Mouse (Mus musculus) intestine, embryonic 15.5 days (tissue): Measurements from ENCODE around the gene Zfp456. TPM values are rescaled to one million over a fixed set of nuclear protein-coding genes. Genes with fewer than 3 reads are reported as not detected.
"Not testable (repeated sequence)": the region's sequence is repeated elsewhere in the genome, so short reads cannot be mapped to it uniquely, and the experiment has no call there.

Experiments used
- ATAC-seq: fragments of 200-750 bp; cut with Nextera tagmentation; 2 replicates; pipeline ENCODE4 v1.8.0; 2017; ENCODE audit warnings: moderate TSS enrichment, moderate library complexity
- H3K27ac ChIP-seq: fragments of 300-500 bp; sonication (generic); 2 replicates; pipeline ENCODE4 v1.5.1; 2015; ENCODE audit warnings: mild to moderate bottlenecking, inconsistent platforms
- H3K27me3 ChIP-seq: fragments of 300-500 bp; sonication (generic); replicated peaks from 2 replicates; pipeline ENCODE4 v1.6.1; 2015; ENCODE audit warnings: inconsistent platforms
- H3K36me3 ChIP-seq: fragments of 300-500 bp; sonication (generic); 2 replicates; pipeline ENCODE4 v1.6.1; 2015; ENCODE audit warnings: inconsistent platforms
- H3K4me1 ChIP-seq: fragments of 300-500 bp; sonication (generic); replicated peaks from 2 replicates; pipeline ENCODE4 v1.6.1; 2015; ENCODE audit warnings: inconsistent platforms
- H3K4me2 ChIP-seq: fragments of 300-500 bp; sonication (generic); replicated peaks from 2 replicates; pipeline ENCODE4 v1.6.1; 2015; ENCODE audit warnings: mild to moderate bottlenecking, inconsistent platforms
- H3K4me3 ChIP-seq: fragments of 300-500 bp; sonication (generic); replicated peaks from 2 replicates; pipeline ENCODE4 v1.5.1; 2015; ENCODE audit warnings: inconsistent platforms
- H3K9ac ChIP-seq: fragments of 300-500 bp; sonication (generic); 2 replicates; pipeline ENCODE4 v1.6.1; 2015; ENCODE audit warnings: inconsistent platforms
- H3K9me3 ChIP-seq: fragments of 300-500 bp; sonication (generic); 2 replicates; pipeline ENCODE4 v1.6.1; 2016; ENCODE audit warnings: inconsistent platforms
- WGBS: fragments of 180-500 bp; shearing (Covaris S2); methylation state at CpG from one replicate; pipeline ENCODE4 v1.1.7; 2015; 5-methylcytosine and 5-hydroxymethylcytosine counted together
- polyA plus RNA-seq: library from polyadenylated mRNA; unstranded; fragments of >200 nt; fragmentation: Nextera tagmentation; extraction: Ambion mirVana; gene quantifications from 2 replicates; pipeline ENCODE4 v1.2.1, GENCODE M21; 2015

The Zfp456 gene
- 1.4 and 1.7 TPM in 2 replicates for polyA plus RNA-seq

DNA sequence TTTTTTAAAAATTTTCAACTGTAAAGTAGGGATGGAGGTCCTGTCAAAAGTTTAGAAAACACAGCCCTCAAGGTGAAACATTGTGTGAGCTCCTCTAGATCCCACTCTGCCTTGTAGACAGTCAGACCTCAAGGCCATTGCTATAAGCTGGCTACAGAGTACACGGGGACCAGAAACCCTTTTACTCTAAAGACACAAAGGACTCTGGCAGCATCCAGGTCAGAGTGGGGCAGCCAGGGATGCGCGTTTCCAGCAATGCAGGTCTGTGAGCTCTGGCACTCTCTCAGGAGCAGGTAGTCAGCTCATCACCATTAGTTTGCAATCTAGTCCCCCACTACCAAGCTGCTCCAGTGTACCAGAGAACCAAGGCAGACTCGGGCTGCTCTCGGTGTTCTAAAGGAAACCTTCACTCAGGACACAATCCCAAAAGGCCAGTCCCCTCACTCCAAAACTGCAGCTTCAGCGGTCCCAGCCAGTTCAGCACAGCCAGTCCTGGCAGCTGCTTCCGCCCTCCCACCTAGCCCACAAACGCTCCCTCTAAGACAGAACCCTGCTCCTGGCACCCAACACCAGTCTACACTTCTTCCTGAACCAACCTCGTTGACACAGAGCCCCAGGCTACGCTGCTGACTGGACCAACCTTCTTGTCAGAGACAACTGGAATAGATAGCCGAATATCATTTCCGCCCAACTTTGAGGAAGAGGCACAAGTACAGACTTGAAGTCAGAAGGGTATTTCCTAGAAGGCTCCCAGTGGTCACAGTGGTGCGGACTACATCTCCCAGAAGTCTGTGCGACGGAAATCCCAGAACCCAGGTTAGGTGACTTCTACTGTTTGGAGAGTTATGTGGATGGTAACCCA, at the start of gene Zfp456, which contains the start of gene Gm28041:
Gene Zfp456, minus strand, starts transcription at position 761 of the 862 bp plus-strand sequence.
Gene Gm28041, minus strand, starts transcription at position 684 of the 862 bp plus-strand sequence.
- WGBS: 21% methylated on average over 15 of the region's 15 CpGs
- Histone ChIP-seq H3K4me3 (peak within 1 kb of the TSS; percentile 46), H3K4me2 (peak within 1 kb of the TSS; percentile 60), H3K9ac (peak within 1 kb of the TSS; percentile 36)
- not testable (repeated sequence) for H3K9me3 ChIP-seq, H3K27me3 ChIP-seq, H3K36me3 ChIP-seq, H3K27ac ChIP-seq, H3K4me1 ChIP-seq
- ATAC-seq: peak; percentile 99

DNA sequence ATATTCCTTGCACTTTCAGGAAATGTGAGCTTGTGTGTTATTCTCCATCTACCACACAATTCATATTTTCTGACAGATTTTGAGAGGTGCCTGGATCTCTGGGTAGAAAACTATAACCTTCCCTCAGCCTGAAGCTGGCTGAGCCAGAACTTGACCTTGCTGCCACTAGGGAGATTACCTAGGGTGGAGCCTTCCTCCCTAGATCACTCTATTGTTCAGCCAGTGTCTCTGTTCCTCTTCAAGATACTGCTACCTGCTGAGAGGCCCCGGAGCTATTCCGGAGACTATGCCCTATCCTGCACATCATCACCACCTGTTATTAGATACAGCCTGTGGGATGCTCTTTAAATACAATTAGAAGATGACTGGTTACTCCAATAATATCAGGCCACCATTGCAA, 46.9 kb upstream of the Zfp456 start:
- H3K4me2 ChIP-seq, H3K4me3 ChIP-seq, H3K27ac ChIP-seq, H3K36me3 ChIP-seq, H3K9ac ChIP-seq, H3K4me1 ChIP-seq, H3K9me3 ChIP-seq, ATAC-seq, H3K27me3 ChIP-seq: not testable (repeated sequence)
- WGBS: 95% methylated on average over 2 of the region's 2 CpGs

DNA sequence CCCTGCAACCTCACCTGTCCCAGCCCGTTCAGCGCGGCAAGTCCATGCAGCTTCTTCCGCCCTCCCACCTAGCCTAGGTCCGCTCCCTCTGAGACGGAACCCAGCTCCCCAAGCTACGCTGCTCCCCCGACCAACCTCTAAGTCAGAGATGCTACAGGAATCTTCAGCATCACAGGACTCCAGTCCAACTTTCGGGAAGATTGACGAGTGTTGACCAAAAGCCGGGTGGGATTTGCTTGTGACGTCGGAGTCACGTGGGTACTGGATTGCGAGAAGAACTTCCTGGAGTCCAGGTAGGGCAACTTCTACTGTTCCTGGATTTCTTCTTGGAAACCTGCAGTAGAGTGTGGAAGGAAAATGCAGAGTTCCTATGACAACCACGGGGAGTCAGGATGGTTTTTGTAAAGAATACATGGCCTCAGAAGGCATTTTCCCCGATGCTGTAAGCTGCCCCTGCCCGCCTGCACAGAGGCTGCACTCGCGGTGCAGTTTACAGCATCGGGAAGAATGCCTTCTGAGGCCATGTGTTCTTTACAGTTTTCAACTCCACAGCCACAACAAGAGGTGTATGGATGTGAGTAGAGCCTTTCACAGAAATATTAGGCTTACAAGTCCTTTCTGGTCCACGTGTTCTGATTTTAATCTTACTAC, 45.7 kb upstream of the Zfp456 start, which contains the start of gene Zfp459:
Gene Zfp459, minus strand, starts transcription at position 212 of the 651 bp plus-strand sequence.
- 3% methylated on average over 22 of the region's 22 CpGs for WGBS
- peak; percentile 96 for ATAC-seq
- Histone ChIP-seq H3K4me2 (peak within 1 kb of the TSS; percentile 80), H3K27ac (no peak within 1 kb of the TSS), H3K9me3 (no peaks in the 10 kb centered on the region), H3K4me3 (peak within 1 kb of the TSS; percentile 52), H3K4me1 (no peaks in the 10 kb centered on the region), H3K27me3 (no peaks in the 10 kb centered on the region), H3K9ac (peak within 1 kb of the TSS; percentile 48), H3K36me3 (no peaks in the 10 kb centered on the region)

DNA sequence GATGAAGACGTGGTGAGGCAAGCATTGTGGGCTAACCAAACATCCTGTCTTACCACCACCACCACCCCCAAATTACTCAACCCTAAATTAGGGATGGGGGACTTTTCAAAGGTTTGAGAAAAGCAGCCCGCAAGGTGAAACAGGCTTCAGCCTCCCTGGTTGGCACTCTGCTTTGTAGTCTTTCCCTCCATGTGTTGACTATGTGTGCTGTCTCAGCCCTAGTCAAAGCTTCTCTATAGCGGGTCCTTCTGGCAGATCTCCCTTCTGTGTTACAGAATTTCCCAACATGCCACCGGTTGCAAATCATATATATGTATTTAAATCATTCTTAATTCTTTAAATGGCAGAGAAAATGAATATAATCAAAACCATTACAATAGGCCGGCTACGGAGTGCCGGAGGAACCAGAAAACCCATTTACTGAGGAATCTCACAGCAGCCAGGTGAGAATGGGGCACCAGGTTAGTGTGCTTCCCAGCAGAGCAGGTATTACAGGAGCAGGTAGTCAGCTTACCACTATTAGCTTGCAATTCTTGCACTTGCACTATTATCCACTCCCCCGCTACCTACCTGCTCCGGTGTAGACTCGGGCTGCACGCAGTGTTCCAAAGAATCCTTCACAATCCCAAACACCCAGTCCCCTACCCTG, 45.1 kb upstream of the Zfp456 start:
- Histone ChIP-seq H3K9me3 (no peaks in the 10 kb centered on the region), H3K36me3 (no peaks in the 10 kb centered on the region), H3K9ac (peak overlapping the region; percentile 48), H3K4me1 (no peaks in the 10 kb centered on the region), H3K4me3 (peak overlapping the region; percentile 52), H3K27me3 (no peaks in the 10 kb centered on the region), H3K4me2 (peak overlapping the region; percentile 80), H3K27ac (no peak overlapping the region)
- WGBS: 28% methylated on average over 11 of the region's 11 CpGs
- peak; percentile 80 for ATAC-seq

DNA sequence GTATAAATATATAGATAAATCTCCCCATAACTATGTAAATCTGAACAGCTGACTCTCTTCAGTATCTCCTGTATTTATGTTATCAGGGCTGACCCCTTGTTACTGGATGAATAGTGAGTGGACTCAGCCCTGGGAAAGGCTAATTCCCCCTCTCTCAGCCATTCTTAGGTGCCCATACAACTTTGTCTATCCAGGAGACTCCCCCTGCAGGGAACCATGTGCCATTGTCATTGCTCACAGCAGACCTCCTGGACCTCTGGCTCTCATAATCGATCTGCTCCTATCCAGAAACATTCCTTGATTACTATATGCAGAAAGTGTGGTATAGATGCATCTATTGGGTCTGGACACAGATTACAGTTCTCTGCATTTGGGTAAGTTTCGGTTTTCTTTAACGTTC, 41.2 kb upstream of the Zfp456 start:
- Histone ChIP-seq H3K4me1 (no peaks in the 10 kb centered on the region), H3K27ac (no peak overlapping the region), H3K9ac (no peak overlapping the region), H3K4me3 (no peak overlapping the region), H3K4me2 (no peak overlapping the region), H3K27me3 (no peaks in the 10 kb centered on the region), H3K36me3 (no peaks in the 10 kb centered on the region), H3K9me3 (no peaks in the 10 kb centered on the region)
- no peak for ATAC-seq
- WGBS: 90% methylated on average over 3 of the region's 3 CpGs

DNA sequence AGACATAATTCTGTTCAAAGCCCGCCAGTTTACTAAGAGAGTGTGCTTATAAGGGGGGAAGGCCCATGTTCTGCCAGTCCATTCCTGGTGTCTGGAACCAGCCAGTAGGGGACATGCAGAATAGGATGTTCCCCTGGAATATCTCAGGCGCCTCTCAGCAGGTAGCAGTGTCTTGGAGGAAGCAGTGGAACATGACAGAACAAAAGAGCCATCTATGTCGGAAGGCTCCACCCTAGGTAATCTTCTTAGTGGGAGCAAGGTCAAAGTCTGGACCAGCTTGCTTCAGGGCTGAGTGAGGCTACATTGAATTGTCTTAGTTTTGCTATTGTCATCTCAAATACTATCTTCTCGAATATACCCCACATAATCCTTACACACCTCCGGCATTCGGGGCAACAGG, 40.1 kb upstream of the Zfp456 start:
- no peak overlapping the region for H3K4me3 ChIP-seq
- WGBS: 83% methylated on average over 6 of the region's 6 CpGs
- no peak overlapping the region for H3K27ac ChIP-seq

DNA sequence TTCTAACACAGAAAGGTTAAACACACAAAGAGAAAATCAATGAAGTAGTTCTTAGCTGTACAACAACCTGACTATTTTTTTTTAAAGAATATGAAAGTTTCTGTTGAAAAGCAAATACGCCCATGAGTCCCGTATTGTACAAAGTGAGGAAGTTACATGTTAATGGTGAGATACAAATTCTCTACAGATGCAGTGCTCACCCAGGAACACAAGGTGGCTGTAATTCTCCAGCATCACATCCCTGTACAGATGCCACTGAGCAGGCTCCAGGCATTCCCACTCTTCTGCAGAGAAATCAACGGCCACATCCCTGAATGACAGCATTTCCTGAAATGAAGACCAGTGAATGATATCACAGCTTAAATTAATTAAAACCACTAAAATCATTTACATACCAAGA, 38.0 kb upstream of the Zfp456 start:
- not testable (repeated sequence) for H3K9me3 ChIP-seq, H3K36me3 ChIP-seq, H3K9ac ChIP-seq, H3K27me3 ChIP-seq, H3K27ac ChIP-seq, H3K4me2 ChIP-seq, H3K4me3 ChIP-seq, H3K4me1 ChIP-seq, ATAC-seq
- WGBS: 72% methylated on average over 3 of the region's 3 CpGs

More for the DNA sequence above, 40.1 kb upstream of the Zfp456 start:
- H3K36me3 ChIP-seq: no peaks in the 10 kb centered on the region
- H3K27me3 ChIP-seq: no peaks in the 10 kb centered on the region
- H3K9ac ChIP-seq: no peak overlapping the region
- H3K4me2 ChIP-seq: no peak overlapping the region
- no peaks in the 10 kb centered on the region for H3K9me3 ChIP-seq
- H3K4me1 ChIP-seq: no peaks in the 10 kb centered on the region
- ATAC-seq: peak; percentile 41; the same call in 1 of the 2 replicates

DNA sequence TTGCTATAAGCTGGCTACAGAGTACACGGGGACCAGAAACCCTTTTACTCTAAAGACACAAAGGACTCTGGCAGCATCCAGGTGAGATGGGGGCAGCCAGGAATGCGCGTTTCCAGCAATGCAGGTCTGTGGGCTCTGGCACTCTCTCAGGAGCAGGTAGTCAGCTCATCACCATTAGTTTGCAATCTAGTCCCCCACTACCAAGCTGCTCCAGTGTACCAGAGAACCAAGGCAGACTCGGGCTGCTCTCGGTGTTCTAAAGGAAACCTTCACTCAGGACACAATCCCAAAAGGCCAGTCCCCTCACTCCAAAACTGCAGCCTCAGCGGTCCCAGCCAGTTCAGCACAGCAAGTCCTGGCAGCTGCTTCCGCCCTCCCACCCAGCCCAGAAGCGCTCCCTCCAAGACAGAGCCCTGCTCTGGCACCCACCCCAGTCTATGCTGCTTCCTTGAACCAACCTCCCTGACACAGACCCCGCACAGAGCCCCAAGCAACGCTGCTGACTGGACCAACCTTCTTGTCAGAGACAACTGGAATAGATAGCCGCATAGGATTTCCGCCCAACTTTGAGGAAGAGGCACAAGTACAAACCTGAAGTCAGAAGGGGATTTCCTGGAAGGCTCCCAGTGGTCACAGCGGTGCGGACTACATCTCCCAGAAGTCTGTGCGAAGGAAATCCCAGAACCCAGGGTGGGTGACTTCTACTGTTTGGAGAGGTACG, 23.7 kb upstream of the Zfp456 start, which contains the start of gene Zfp429:
Gene Zfp429, minus strand, starts transcription at position 637 of the 721 bp plus-strand sequence.
- peak within 1 kb of the TSS; percentile 49 for H3K9ac ChIP-seq
- peak; percentile 98 for ATAC-seq
- H3K4me3 ChIP-seq: peak within 1 kb of the TSS; percentile 48
- H3K4me1 ChIP-seq, H3K9me3 ChIP-seq, H3K27me3 ChIP-seq, H3K36me3 ChIP-seq: not testable (repeated sequence)
- H3K27ac ChIP-seq: peak within 1 kb of the TSS; percentile 34; the same call in 1 of the 2 replicates
- WGBS: 2% methylated on average over 16 of the region's 16 CpGs
- H3K4me2 ChIP-seq: peak within 1 kb of the TSS; percentile 52

DNA sequence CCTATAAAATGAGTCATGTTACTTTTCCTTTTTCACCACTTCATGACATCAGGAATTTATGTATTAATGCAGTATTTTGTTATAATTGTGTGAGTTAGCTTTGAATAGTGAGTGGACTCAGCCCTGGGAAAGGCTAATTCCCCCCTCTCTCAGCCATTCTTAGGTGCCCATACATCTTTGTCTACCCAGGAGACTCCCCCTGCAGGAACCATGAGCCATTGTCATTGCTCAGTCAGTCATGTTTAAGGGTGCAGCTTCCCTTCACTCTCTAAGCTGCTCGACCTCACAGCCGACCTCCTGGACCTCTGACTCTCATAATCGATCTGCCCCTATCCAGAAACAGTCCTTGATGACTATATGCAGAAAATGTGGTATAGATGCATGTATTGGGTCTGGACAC, 645 bp upstream of the Zfp456 start:
- not testable (repeated sequence) for H3K27ac ChIP-seq, H3K4me2 ChIP-seq, H3K9ac ChIP-seq, H3K4me1 ChIP-seq, H3K27me3 ChIP-seq, H3K36me3 ChIP-seq, H3K4me3 ChIP-seq, H3K9me3 ChIP-seq
- ATAC-seq: peak; percentile 32; the same call in 1 of the 2 replicates
- WGBS: 76% methylated on average over 3 of the region's 3 CpGs

DNA sequence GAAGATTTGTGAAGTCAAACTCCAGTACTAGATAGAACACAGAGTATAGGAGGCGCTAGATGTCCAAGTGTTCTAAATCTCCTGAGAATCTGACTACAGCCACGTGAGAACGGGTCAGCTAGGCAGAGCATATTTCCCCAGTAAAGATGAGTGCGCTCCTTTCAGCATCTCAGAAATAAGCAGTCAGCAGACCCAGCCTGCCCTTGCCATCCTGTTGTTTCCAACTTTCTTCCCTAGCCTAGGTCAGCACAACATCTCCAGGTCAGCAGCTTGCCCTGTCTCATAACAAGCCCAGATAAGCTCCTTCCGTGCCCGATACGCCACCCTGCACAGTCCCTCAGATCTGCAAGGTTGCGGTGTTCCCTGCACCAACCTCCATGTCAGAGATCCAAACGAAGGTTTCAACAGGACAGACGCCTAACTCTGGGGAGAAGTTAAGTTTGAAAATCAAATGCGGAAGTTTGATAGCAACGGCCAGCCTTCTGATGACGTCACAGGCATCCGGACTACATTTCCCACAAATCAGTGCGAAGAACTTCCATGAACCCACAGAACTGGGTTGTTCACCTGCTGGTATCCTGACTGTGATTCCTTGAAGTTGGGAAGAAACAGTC, 15.4 kb downstream of the Zfp456 start, which contains the start of the genes Gm28044 and Zfp953:
Gene Gm28044, minus strand, starts transcription at position 406 of the 614 bp plus-strand sequence.
Gene Zfp953, minus strand, starts transcription at position 475 of the 614 bp plus-strand sequence.
- no peaks in the 10 kb centered on the region for H3K4me1 ChIP-seq
- peak within 1 kb of the TSS; percentile 73 for H3K4me2 ChIP-seq
- no peaks in the 10 kb centered on the region for H3K36me3 ChIP-seq
- under 1% methylated on average over 15 of the region's 15 CpGs for WGBS
- H3K9ac ChIP-seq: peak within 1 kb of the TSS; percentile 62
- ATAC-seq: peak; percentile 97
- H3K27me3 ChIP-seq: no peaks in the 10 kb centered on the region
- peak within 1 kb of the TSS; percentile 72 for H3K4me3 ChIP-seq
- peak within 1 kb of the TSS; percentile 51; the same call in 1 of the 2 replicates for H3K27ac ChIP-seq
- no peaks in the 10 kb centered on the region for H3K9me3 ChIP-seq

DNA sequence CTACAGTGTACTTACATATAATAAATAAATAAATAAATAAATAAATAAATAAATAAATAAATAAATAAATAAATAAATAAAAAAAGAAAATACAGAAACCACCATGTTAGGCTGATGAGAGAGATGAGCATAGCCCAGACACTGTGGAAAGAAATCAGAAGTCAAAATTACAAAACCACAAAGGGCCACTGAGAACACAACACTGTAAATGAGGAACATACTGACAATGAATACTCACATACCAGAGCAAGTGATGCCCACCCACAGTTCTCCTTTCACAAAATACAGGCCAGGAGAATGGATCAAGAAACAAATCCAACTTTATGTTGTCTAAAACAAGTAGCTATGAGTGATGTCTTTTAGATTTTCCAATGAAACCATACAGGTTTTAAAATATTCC, 23.8 kb downstream of the Zfp456 start:
- H3K9me3 ChIP-seq: no peaks in the 10 kb centered on the region
- H3K4me1 ChIP-seq: no peaks in the 10 kb centered on the region
- no peak overlapping the region for H3K4me2 ChIP-seq
- H3K27ac ChIP-seq: no peak overlapping the region
- H3K27me3 ChIP-seq: no peaks in the 10 kb centered on the region
- H3K36me3 ChIP-seq: no peaks in the 10 kb centered on the region
- H3K9ac ChIP-seq: no peak overlapping the region
- no peak for ATAC-seq
- H3K4me3 ChIP-seq: no peak overlapping the region
